ENCODE assay signal across 8 mouse cellular contexts in the genomic region with DNA sequence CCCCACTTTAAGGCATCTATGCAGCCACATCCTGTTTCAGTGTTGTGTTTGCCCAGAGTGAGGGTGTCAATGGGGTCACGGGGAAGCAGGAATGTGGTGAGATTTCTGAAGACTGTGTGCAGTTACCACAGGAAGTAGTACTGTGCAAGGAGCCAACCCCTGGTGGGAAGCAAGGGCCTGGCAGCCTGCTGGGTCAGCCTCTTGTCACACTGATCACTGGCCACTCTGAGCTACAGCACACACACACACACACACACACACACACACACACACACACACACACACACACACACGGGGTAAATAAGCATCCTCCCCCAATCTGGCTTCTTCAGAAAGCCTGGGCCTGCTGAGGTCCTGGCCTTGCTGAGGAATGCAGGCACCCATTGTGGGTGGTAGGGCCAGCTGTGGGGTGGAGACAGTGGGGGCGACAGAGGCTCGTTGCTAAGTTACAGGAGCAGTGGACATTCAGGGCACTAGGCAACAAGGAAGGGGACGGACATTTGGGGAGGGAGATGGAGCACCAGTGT. TPM values are rescaled to one million over a fixed set of nuclear protein-coding genes. Genes with fewer than 3 reads are reported as not detected.
DNase-seq lines count a peak whose midpoint lies in the region; ATAC-seq and TF ChIP-seq lines count a peak whose summit lies in the region.

No protein-coding gene starts in this region.

- no peaks in the 10 kb centered on the region for H3K36me3 ChIP-seq in hindbrain, embryonic 13.5 days

- H3K9me3 ChIP-seq in hindbrain, embryonic 13.5 days = no peaks in the 10 kb centered on the region

- TF ChIP-seq CTCF in layer of hippocampus, adult 2 months (conservative IDR thresholded peaks at IDR 0.05) = peak; percentile 24; the same call in 1 of the 2 replicates
- TF ChIP-seq CTCF in olfactory bulb, adult 2 months (IDR thresholded peaks at IDR 0.05; ENCODE audit: insufficient read depth, low read depth, low read length) = no peak

- no peaks in the 10 kb centered on the region for H3K27me3 ChIP-seq in hindbrain, embryonic 13.5 days

- H3K4me2 ChIP-seq in hindbrain, embryonic 13.5 days = no peak overlapping the region

- WGBS in hindbrain, embryonic 13.5 days = 0% methylated on average over 4 of the region's 5 CpGs
- WGBS in olfactory bulb, adult 2 months = 24% methylated on average over 5 of the region's 5 CpGs

- no peak overlapping the region for H3K4me3 ChIP-seq in layer of hippocampus, adult 2 months
- no peak overlapping the region for H3K4me3 ChIP-seq in hindbrain, embryonic 13.5 days
- no peak overlapping the region for H3K4me3 ChIP-seq in olfactory bulb, adult 2 months (ENCODE audit: insufficient read depth, low read depth, low read length)

- peak overlapping the region; percentile 94 for H3K27ac ChIP-seq in layer of hippocampus, adult 2 months
- peak overlapping the region; percentile 93 for H3K27ac ChIP-seq in hindbrain, embryonic 13.5 days
- H3K27ac ChIP-seq in olfactory bulb, adult 2 months (ENCODE audit: insufficient read depth, low read depth, low read length) = peak overlapping the region; percentile 63

- TF ChIP-seq POLR2A in olfactory bulb, adult 2 months (IDR thresholded peaks at IDR 0.05; ENCODE audit: insufficient read depth, low read depth, low read length) = no peak

- ATAC-seq in common myeloid progenitor, adult 5-6 weeks (replicated peaks; ENCODE audit: low read depth, poor library complexity, severe bottlenecking) = peak; percentile 84
- ATAC-seq in hindbrain, embryonic 13.5 days (ENCODE audit: low FRiP score) = 0 out of 2 replicates have a peak, but pooled peaks have one; percentile 18

- H3K9ac ChIP-seq in hindbrain, embryonic 13.5 days = 0 out of 2 replicates have a peak overlapping the region, but pooled peaks have one; percentile 24

- H3K4me1 ChIP-seq in hindbrain, embryonic 13.5 days (replicated peaks) = peaks cover 87% of the 10 kb centered on the region
- H3K4me1 ChIP-seq in olfactory bulb, adult 2 months (ENCODE audit: control insufficient read depth, insufficient read depth, low read length) = peaks cover 94% of the 10 kb centered on the region

- no peak for DNase-seq in layer of hippocampus, adult 2 months (ENCODE audit: low spot score in 2 of 2)
- no peak for DNase-seq in layer of hippocampus, adult 18-20 months (ENCODE audit: low spot score in 2 of 2)
- peak; percentile 88 for DNase-seq in lung, postnatal 10 days
- no peak for DNase-seq in frontal cortex, postnatal 25 days (ENCODE audit: low spot score in 2 of 2)
- DNase-seq in adrenal gland, adult 8-10 months = no peak

RNA-seq across cellular contexts. Expression of a gene that starts 13.5 kb away (rescaled TPM):
- 10 to 100 TPM; 16.7 to 18.0 TPM for total RNA-seq in layer of hippocampus, adult 2 months (2021)
- 10 to 100 TPM; 18.5 to 18.8 TPM for total RNA-seq in layer of hippocampus, adult 18-20 months (2021)
- 6.2 and 12.7 TPM in 2 replicates for total RNA-seq in common myeloid progenitor, adult 5-6 weeks (2017)
- 8.6 and 9.3 TPM in 2 replicates for polyA plus RNA-seq in hindbrain, embryonic 13.5 days (2015; fragmentation: Nextera tagmentation; extraction: Ambion mirVana)
- polyA plus RNA-seq in olfactory bulb, adult 2 months (2012; ENCODE audit: insufficient read depth, insufficient read length, low replicate concordance, missing spikeins) = not detected in 2 replicates
- total RNA-seq in adrenal gland, adult 8-10 months (2022) = 10 to 100 TPM; 12.8 to 16.6 (median 16.0) TPM

RNA-seq across cellular contexts. Expression of a gene that starts 19.3 kb away (rescaled TPM):
- total RNA-seq in layer of hippocampus, adult 2 months (2021) = 1,000 to 10,000 TPM; 1,228 to 1,237 TPM
- total RNA-seq in layer of hippocampus, adult 18-20 months (2021) = 1,000 to 10,000 TPM; 1,388 to 1,396 TPM
- 1.1 and 2.8 TPM in 2 replicates for total RNA-seq in common myeloid progenitor, adult 5-6 weeks (2017)
- polyA plus RNA-seq in hindbrain, embryonic 13.5 days (2015; fragmentation: Nextera tagmentation; extraction: Ambion mirVana) = 1,675 and 1,703 TPM in 2 replicates
- polyA plus RNA-seq in olfactory bulb, adult 2 months (2012; ENCODE audit: insufficient read depth, insufficient read length, low replicate concordance, missing spikeins) = 210 and 316 TPM in 2 replicates
- 100 to 1,000 TPM in 1 of 4 experiments, 10 to 100 TPM in 3; 50.3 to 118 (median 79.5) TPM for total RNA-seq in adrenal gland, adult 8-10 months (2022)

RNA-seq across cellular contexts. Expression of a gene that starts 21.6 kb away (rescaled TPM):
- 10 to 100 TPM; 50.6 to 50.9 TPM for total RNA-seq in layer of hippocampus, adult 2 months (2021)
- 10 to 100 TPM; 54.9 to 58.5 TPM for total RNA-seq in layer of hippocampus, adult 18-20 months (2021)
- 38.3 and 44.9 TPM in 2 replicates for total RNA-seq in common myeloid progenitor, adult 5-6 weeks (2017)
- polyA plus RNA-seq in hindbrain, embryonic 13.5 days (2015; fragmentation: Nextera tagmentation; extraction: Ambion mirVana) = 65.3 and 67.9 TPM in 2 replicates
- polyA plus RNA-seq in olfactory bulb, adult 2 months (2012; ENCODE audit: insufficient read depth, insufficient read length, low replicate concordance, missing spikeins) = not detected in 2 replicates
- total RNA-seq in adrenal gland, adult 8-10 months (2022) = 10 to 100 TPM; 39.2 to 41.7 (median 40.0) TPM

RNA-seq across cellular contexts. Expression of a gene that starts 21.7 kb away (rescaled TPM):
- total RNA-seq in layer of hippocampus, adult 2 months (2021) = 10 to 100 TPM; 35.7 to 36.8 TPM
- total RNA-seq in layer of hippocampus, adult 18-20 months (2021) = 10 to 100 TPM; 32.9 to 37.4 TPM
- 41.9 and 56.2 TPM in 2 replicates for total RNA-seq in common myeloid progenitor, adult 5-6 weeks (2017)
- polyA plus RNA-seq in hindbrain, embryonic 13.5 days (2015; fragmentation: Nextera tagmentation; extraction: Ambion mirVana) = 55.1 and 62.1 TPM in 2 replicates
- polyA plus RNA-seq in olfactory bulb, adult 2 months (2012; ENCODE audit: insufficient read depth, insufficient read length, low replicate concordance, missing spikeins) = not detected in 2 replicates
- 10 to 100 TPM; 65.7 to 82.3 (median 74.3) TPM for total RNA-seq in adrenal gland, adult 8-10 months (2022)

Comparison
In these comparisons a context has a peak if more than half of its experiments do, and no peak if none do; other contexts are left out.
1. RNA of a gene that starts 19.3 kb away (total RNA-seq): 1,388 to 1,396 TPM in layer of hippocampus, adult 18-20 months, 1,228 to 1,237 TPM in layer of hippocampus, adult 2 months and 50.3 to 118 TPM in adrenal gland, adult 8-10 months; 1.1 to 2.8 TPM in common myeloid progenitor, adult 5-6 weeks; every median in the first group is over 10 times any median in the second.
2. Peak in every context shown above with its lines, with median percentiles within 50 percentile points of each other: H3K27ac ChIP-seq.